Mouse (Mus musculus) hindbrain, embryonic 10.5 days (tissue): ENCODE data around the gene Cisd3. TPM values are rescaled to one million over a fixed set of nuclear protein-coding genes. Genes with fewer than 3 reads are reported as not detected.
A peak's percentile ranks its signal among the peaks of the same experiment; 100 is the strongest.

Source experiments
- DNase-seq: peaks from one replicate; pipeline ENCODE4 v3.0.0-alpha.2; 2017; ENCODE audit warnings: low spot score
- H3K27ac ChIP-seq: fragments of 300-500 bp; sonication (generic); 2 replicates; pipeline ENCODE4 v1.5.1; 2016; ENCODE audit warnings: mild to moderate bottlenecking, moderate library complexity
- H3K27me3 ChIP-seq: fragments of 300-500 bp; sonication (generic); 2 replicates; pipeline ENCODE4 v1.6.1; 2016; ENCODE audit warnings: mild to moderate bottlenecking; ENCODE audit not compliant: poor library complexity, insufficient read depth, severe bottlenecking
- H3K36me3 ChIP-seq: fragments of 300-500 bp; sonication (generic); 2 replicates; pipeline ENCODE4 v1.6.1; 2016; ENCODE audit warnings: mild to moderate bottlenecking, moderate library complexity
- H3K4me1 ChIP-seq: fragments of 300-500 bp; sonication (generic); replicated peaks from 2 replicates; pipeline ENCODE4 v1.6.1; 2016; ENCODE audit warnings: mild to moderate bottlenecking
- H3K4me3 ChIP-seq: fragments of 300-500 bp; sonication (generic); 2 replicates; pipeline ENCODE4 v1.5.1; 2016; ENCODE audit warnings: mild to moderate bottlenecking, moderate library complexity
- H3K9me3 ChIP-seq: fragments of 300-500 bp; sonication (generic); 2 replicates; pipeline ENCODE4 v1.6.1; 2016; ENCODE audit warnings: mild to moderate bottlenecking, moderate library complexity
- WGBS: fragments of 180-500 bp; shearing (Covaris S2); methylation state at CpG from one replicate; pipeline ENCODE4 v1.1.7; 2016; 5-methylcytosine and 5-hydroxymethylcytosine counted together
- polyA plus RNA-seq: library from polyadenylated mRNA; unstranded; fragments of >200 nt; fragmentation: Nextera tagmentation; extraction: Ambion mirVana; gene quantifications from 2 replicates; pipeline ENCODE4 v1.2.1, GENCODE M21; 2016

The Cisd3 gene
- polyA plus RNA-seq, 1 experiment from 2014 or later, result 18.3 TPM

DNA sequence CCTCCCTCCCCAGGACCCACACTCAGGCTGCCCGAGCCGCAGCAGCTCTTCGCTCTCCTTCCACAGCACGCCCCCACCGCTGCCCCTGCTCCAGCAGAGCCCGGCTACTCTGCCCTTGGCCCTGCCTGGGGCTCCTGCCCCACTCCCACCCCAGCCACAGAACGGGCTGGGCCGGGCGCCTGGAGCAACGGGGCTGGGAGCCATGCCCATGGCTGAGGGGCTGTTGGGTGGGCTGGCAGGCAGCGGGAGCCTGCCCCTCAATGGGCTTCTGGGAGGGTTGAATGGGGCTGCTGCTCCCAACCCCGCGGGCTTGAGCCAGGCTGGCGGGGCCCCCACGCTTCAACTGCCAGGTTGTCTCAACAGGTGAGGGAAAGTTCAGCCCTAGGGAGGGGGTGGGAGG lies 7.3 kb upstream of the Cisd3 start:
- H3K27ac ChIP-seq, result peak overlapping the region; percentile 73
- H3K36me3 ChIP-seq, result peaks cover 96% of the 10 kb centered on the region
- WGBS, result 79% methylated on average over 15 of the region's 15 CpGs

GRCm38 (mm10) chr11:97680430-97680829 lies 5.2 kb upstream of the Cisd3 start:
- peaks cover 52% of the 10 kb centered on the region for H3K4me1 ChIP-seq
- H3K4me3 ChIP-seq, result no peak overlapping the region; the same call in 1 of the 2 replicates
- no peaks in the 10 kb centered on the region; the same call in 1 of the 2 replicates for H3K27me3 ChIP-seq
- H3K36me3 ChIP-seq, result peaks cover 83% of the 10 kb centered on the region
- H3K27ac ChIP-seq, result peak overlapping the region; percentile 16; the same call in 1 of the 2 replicates
- no peaks in the 10 kb centered on the region for H3K9me3 ChIP-seq
- 83% methylated on average over 12 of the region's 12 CpGs for WGBS
- DNase-seq, result no peak

More for the DNA sequence above, 7.3 kb upstream of the Cisd3 start:
- DNase-seq, result no peak
- no peaks in the 10 kb centered on the region; the same call in 1 of the 2 replicates for H3K27me3 ChIP-seq
- no peak overlapping the region for H3K4me3 ChIP-seq
- no peaks in the 10 kb centered on the region for H3K9me3 ChIP-seq
- peaks cover 39% of the 10 kb centered on the region for H3K4me1 ChIP-seq

- WGBS, result 77% methylated on average over 6 of the region's 6 CpGs
- Histone ChIP-seq H3K27me3 (no peaks in the 10 kb centered on the region; the same call in 1 of the 2 replicates), H3K27ac (no peak overlapping the region), H3K4me3 (no peak overlapping the region), H3K9me3 (no peaks in the 10 kb centered on the region), H3K36me3 (peaks cover 66% of the 10 kb centered on the region), H3K4me1 (peaks cover 52% of the 10 kb centered on the region)
- DNase-seq, result no peak
These were observed 3.0 kb upstream of the Cisd3 start for GRCm38 (mm10) chr11:97682504-97683055.

- H3K9me3 ChIP-seq, result no peaks in the 10 kb centered on the region
- no peak overlapping the region for H3K27ac ChIP-seq
- H3K36me3 ChIP-seq, result peaks cover 66% of the 10 kb centered on the region
- H3K4me1 ChIP-seq, result peaks cover 43% of the 10 kb centered on the region
- WGBS, result 83% methylated on average over 6 of the region's 6 CpGs
- H3K27me3 ChIP-seq, result no peaks in the 10 kb centered on the region
- no peak overlapping the region for H3K4me3 ChIP-seq
- no peak for DNase-seq
These were observed 1.5 kb upstream of the Cisd3 start for GRCm38 (mm10) chr11:97684063-97684680.

GRCm38 (mm10) chr11:97684766-97685165 lies 860 bp upstream of the Cisd3 start:
- Histone ChIP-seq H3K27ac (peak overlapping the region; percentile 1), H3K4me1 (peaks cover 43% of the 10 kb centered on the region), H3K36me3 (peaks cover 64% of the 10 kb centered on the region), H3K9me3 (no peaks in the 10 kb centered on the region), H3K4me3 (no peak overlapping the region; the same call in 1 of the 2 replicates), H3K27me3 (no peaks in the 10 kb centered on the region)
- no peak for DNase-seq
- 39% methylated on average over 7 of the region's 7 CpGs for WGBS

DNA sequence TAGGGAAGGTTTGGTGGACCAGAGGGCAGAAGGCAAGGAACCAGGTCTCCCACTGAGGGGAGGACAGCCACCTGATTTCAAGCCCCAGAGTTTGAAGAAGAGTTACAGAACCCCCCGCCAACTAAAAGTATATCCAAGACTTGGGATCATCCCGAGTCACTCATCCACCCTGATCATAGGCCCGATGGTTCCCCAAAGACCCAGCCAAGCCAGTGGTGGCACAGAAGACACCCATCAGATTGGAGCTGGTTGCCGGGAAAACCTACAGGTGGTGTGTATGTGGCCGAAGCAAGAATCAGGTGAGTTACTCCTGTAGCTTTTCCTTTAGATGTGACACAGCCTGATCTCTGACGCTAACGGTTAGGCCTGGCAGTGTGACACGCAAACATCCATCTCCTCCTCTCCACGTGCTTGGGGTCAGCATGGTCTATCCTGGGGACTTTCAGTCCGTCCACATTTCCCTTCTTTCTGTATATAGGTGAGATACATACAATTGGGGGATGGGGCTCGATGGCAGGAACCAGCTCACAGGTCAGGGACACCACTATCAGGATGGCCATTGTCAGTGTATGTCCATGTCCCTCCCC lies 789 bp downstream of the Cisd3 start:
- Histone ChIP-seq H3K36me3 (peaks cover 65% of the 10 kb centered on the region), H3K27ac (peak overlapping the region; percentile 66)
- 74% methylated on average over 11 of the region's 11 CpGs for WGBS

DNA sequence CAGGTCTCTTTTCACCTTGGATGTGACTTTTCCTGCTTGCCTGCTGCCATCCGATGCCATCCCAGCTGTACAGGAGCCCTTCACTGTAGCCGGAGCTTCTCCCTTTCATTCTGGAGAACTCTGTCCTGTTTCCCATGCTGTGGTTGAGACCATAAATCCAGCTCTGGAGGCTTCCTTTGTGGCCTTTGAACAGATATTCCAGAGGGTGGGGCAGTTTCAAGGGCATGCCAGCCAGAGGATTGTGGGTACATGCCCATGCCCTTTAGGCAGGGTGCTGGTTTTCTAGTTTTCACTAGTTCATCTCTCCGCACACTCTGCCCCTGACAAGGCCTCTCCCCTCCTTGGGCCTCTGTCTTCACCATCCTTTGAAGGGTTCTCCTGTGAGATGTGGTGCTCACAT lies 1.4 kb downstream of the Cisd3 start:
- H3K27me3 ChIP-seq, result no peaks in the 10 kb centered on the region
- H3K27ac ChIP-seq, result peak overlapping the region; percentile 42; the same call in 1 of the 2 replicates
- H3K9me3 ChIP-seq, result no peaks in the 10 kb centered on the region
- no peak for DNase-seq
- peaks cover 65% of the 10 kb centered on the region for H3K36me3 ChIP-seq
- H3K4me1 ChIP-seq, result peaks cover 40% of the 10 kb centered on the region
- H3K4me3 ChIP-seq, result peak overlapping the region; percentile 53
- 94% methylated on average over 3 of the region's 3 CpGs for WGBS

More for the DNA sequence above, 789 bp downstream of the Cisd3 start:
- Histone ChIP-seq H3K4me1 (peaks cover 40% of the 10 kb centered on the region), H3K27me3 (no peaks in the 10 kb centered on the region), H3K4me3 (peak overlapping the region; percentile 53), H3K9me3 (no peaks in the 10 kb centered on the region)
- DNase-seq, result no peak

GRCm38 (mm10) chr11:97689861-97690260 lies 4.2 kb downstream of the Cisd3 start:
- 35% methylated on average over 10 of the region's 10 CpGs for WGBS
- DNase-seq, result peak; percentile 77
- H3K27me3 ChIP-seq, result no peaks in the 10 kb centered on the region
- H3K27ac ChIP-seq, result no peak overlapping the region
- H3K4me1 ChIP-seq, result peaks cover 39% of the 10 kb centered on the region
- no peak overlapping the region for H3K4me3 ChIP-seq
- H3K36me3 ChIP-seq, result peaks cover 67% of the 10 kb centered on the region
- H3K9me3 ChIP-seq, result no peaks in the 10 kb centered on the region

- Histone ChIP-seq H3K27ac (peak overlapping the region; percentile 37), H3K4me3 (0 out of 2 replicates have a peak overlapping the region, but pooled peaks have one; percentile 14), H3K27me3 (no peaks in the 10 kb centered on the region), H3K36me3 (peaks cover 52% of the 10 kb centered on the region), H3K9me3 (no peaks in the 10 kb centered on the region), H3K4me1 (peaks cover 52% of the 10 kb centered on the region)
- no peak for DNase-seq
- WGBS, result 90% methylated on average over 4 of the region's 4 CpGs
These were observed 8.8 kb downstream of the Cisd3 start for GRCm38 (mm10) chr11:97694435-97694834.

DNA sequence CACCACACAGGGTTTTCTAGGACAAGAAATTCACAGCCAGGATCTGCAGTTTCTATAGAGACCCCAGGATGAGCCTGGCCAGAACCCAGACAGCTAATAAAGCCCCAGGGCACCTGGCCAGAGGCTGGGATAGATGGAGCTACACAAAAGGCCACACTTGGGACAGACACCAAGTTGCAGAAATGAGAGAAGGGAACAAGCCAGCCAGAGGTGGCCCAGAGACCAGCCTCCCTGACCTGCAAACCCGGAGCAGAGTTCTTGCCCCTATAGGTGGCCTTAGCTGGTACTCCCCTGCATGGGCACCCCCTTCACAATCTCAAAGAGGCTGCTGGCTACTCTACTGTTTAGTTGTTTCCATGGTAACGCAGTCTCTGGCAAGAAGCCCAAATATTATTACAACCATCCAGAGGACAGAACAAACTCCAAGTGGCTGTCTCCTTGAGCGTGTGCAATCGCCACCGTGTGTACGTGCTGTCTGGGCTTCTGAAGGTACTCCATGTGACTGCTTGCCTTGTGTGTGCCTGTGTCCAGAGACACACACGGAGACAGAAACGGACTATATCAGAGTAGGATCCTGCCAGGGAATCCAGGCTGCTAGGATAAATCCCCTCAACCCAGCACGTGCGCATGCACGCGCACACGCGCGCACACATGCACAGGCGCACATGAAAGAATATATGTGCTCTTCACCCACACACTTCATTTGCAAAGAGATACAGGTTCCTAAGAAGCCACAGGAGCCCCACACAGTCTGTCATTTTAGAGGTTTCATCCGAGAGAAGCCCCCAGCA lies 9.5 kb downstream of the Cisd3 start:
- no peaks in the 10 kb centered on the region for H3K27me3 ChIP-seq
- H3K36me3 ChIP-seq, result peaks cover 47% of the 10 kb centered on the region
- WGBS, result 69% methylated on average over 17 of the region's 17 CpGs
- peaks cover 54% of the 10 kb centered on the region for H3K4me1 ChIP-seq
- H3K4me3 ChIP-seq, result peak overlapping the region; percentile 33; the same call in 1 of the 2 replicates
- no peaks in the 10 kb centered on the region for H3K9me3 ChIP-seq
- H3K27ac ChIP-seq, result peak overlapping the region; percentile 68
- DNase-seq, result no peak

- Histone ChIP-seq H3K36me3 (peaks cover 40% of the 10 kb centered on the region), H3K4me3 (peak overlapping the region; percentile 33), H3K9me3 (no peaks in the 10 kb centered on the region), H3K27ac (peak overlapping the region; percentile 68), H3K4me1 (peaks cover 60% of the 10 kb centered on the region), H3K27me3 (no peaks in the 10 kb centered on the region)
- no peak for DNase-seq
- WGBS, result 30% methylated on average over 9 of the region's 9 CpGs
These were observed 10.2 kb downstream of the Cisd3 start for GRCm38 (mm10) chr11:97695712-97696401.

- 70% methylated on average over 8 of the region's 8 CpGs for WGBS
- Histone ChIP-seq H3K27me3 (no peaks in the 10 kb centered on the region), H3K36me3 (peaks cover 32% of the 10 kb centered on the region), H3K9me3 (no peaks in the 10 kb centered on the region), H3K27ac (no peak overlapping the region), H3K4me1 (peaks cover 68% of the 10 kb centered on the region), H3K4me3 (0 out of 2 replicates have a peak overlapping the region, but pooled peaks have one; percentile 33)
- no peak for DNase-seq
These were observed 11.0 kb downstream of the Cisd3 start for GRCm38 (mm10) chr11:97696669-97697068.
